Mouse (Mus musculus): ENCODE measurements around the gene Dop1b. TPM values are rescaled to one million over a fixed set of nuclear protein-coding genes. Genes with fewer than 3 reads are reported as not detected.
"Not testable (repeated sequence)": the region's sequence is repeated elsewhere in the genome, so short reads cannot be mapped to it uniquely, and the experiment has no call there.

The Dop1b gene
- total RNA-seq (2021): 10 to 100 TPM; 90.5 to 95.7 TPM
- long read RNA-seq, full-length matches to known transcripts: 9 of 65 reads
- long read RNA-seq, partial matches to known transcripts: 31 of 65 reads
- long read RNA-seq, other reads (novel, unspliced or antisense): 25 of 65 reads

GRCm38 (mm10) chr16:93711411-93712188 is at the start of gene Dop1b:
Dop1b (plus strand) TSS chr16:93711904.
- DNase-seq (ENCODE audit: low spot score in 2 of 2): peak; percentile 97 to 99

- DNase-seq (ENCODE audit: low spot score in 2 of 2): no peak
Measured at GRCm38 (mm10) chr16:93667976-93668375, 43.7 kb upstream of the Dop1b start.

- no peak for DNase-seq (ENCODE audit: low spot score in 2 of 2)
Measured at GRCm38 (mm10) chr16:93669521-93669920, 42.2 kb upstream of the Dop1b start.

- not testable (repeated sequence) for DNase-seq (ENCODE audit: low spot score in 2 of 2)
Measured at GRCm38 (mm10) chr16:93670466-93670865, 41.2 kb upstream of the Dop1b start.

GRCm38 (mm10) chr16:93671064-93671463 is 40.6 kb upstream of the Dop1b start:
- DNase-seq (ENCODE audit: low spot score in 2 of 2): no peak

GRCm38 (mm10) chr16:93676376-93676775 is 35.3 kb upstream of the Dop1b start:
- no peak for DNase-seq (ENCODE audit: low spot score in 2 of 2)

GRCm38 (mm10) chr16:93678206-93678605 is 33.5 kb upstream of the Dop1b start:
- DNase-seq (ENCODE audit: low spot score in 2 of 2): no peak

- peak in 1 of 2 experiments; percentile 41 for DNase-seq (ENCODE audit: low spot score in 2 of 2)
Measured at GRCm38 (mm10) chr16:93679165-93679564, 32.5 kb upstream of the Dop1b start.

- no peak for DNase-seq (ENCODE audit: low spot score in 2 of 2)
Measured at GRCm38 (mm10) chr16:93682156-93682688, 29.5 kb upstream of the Dop1b start.

- DNase-seq (ENCODE audit: low spot score in 2 of 2): peak; percentile 68 to 82
Measured at GRCm38 (mm10) chr16:93682689-93683507, 28.8 kb upstream of the Dop1b start, which contains the start of gene Cbr3. Cbr3 (plus strand) TSS chr16:93683215.

- peak in 1 of 2 experiments; percentile 35 for DNase-seq (ENCODE audit: low spot score in 2 of 2)
Measured at GRCm38 (mm10) chr16:93683508-93684236, 28.0 kb upstream of the Dop1b start.

GRCm38 (mm10) chr16:93684441-93684840 is 27.3 kb upstream of the Dop1b start:
- no peak for DNase-seq (ENCODE audit: low spot score in 2 of 2)

- not testable (repeated sequence) for DNase-seq (ENCODE audit: low spot score in 2 of 2)
Measured at GRCm38 (mm10) chr16:93685783-93686182, 25.9 kb upstream of the Dop1b start.

- no peak for DNase-seq (ENCODE audit: low spot score in 2 of 2)
Measured at GRCm38 (mm10) chr16:93686421-93686820, 25.3 kb upstream of the Dop1b start.

- peak in 1 of 2 experiments; percentile 40 for DNase-seq (ENCODE audit: low spot score in 2 of 2)
Measured at GRCm38 (mm10) chr16:93686945-93687344, 24.8 kb upstream of the Dop1b start.

- DNase-seq (ENCODE audit: low spot score in 2 of 2): no peak
Measured at GRCm38 (mm10) chr16:93691206-93691841, 20.4 kb upstream of the Dop1b start.

GRCm38 (mm10) chr16:93692744-93693143 is 19.0 kb upstream of the Dop1b start:
- DNase-seq (ENCODE audit: low spot score in 2 of 2): no peak

- no peak for DNase-seq (ENCODE audit: low spot score in 2 of 2)
Measured at GRCm38 (mm10) chr16:93707116-93707515, 4.6 kb upstream of the Dop1b start.

- DNase-seq (ENCODE audit: low spot score in 2 of 2): no peak
Measured at GRCm38 (mm10) chr16:93709217-93709616, 2.5 kb upstream of the Dop1b start.

- peak; percentile 62 to 88 for DNase-seq (ENCODE audit: low spot score in 2 of 2)
Measured at GRCm38 (mm10) chr16:93710924-93711323, 780 bp upstream of the Dop1b start.
